Mouse (Mus musculus): Measurements from ENCODE around the gene Npas3.

Npas3 gene

GRCm38 (mm10) chr12:53248101-53248727 lies at the start of gene Npas3:
TSS of gene Npas3 (plus strand) at chr12:53248677.
- DNase-seq (ENCODE audit: low read depth, low spot score) = no peak

DNA sequence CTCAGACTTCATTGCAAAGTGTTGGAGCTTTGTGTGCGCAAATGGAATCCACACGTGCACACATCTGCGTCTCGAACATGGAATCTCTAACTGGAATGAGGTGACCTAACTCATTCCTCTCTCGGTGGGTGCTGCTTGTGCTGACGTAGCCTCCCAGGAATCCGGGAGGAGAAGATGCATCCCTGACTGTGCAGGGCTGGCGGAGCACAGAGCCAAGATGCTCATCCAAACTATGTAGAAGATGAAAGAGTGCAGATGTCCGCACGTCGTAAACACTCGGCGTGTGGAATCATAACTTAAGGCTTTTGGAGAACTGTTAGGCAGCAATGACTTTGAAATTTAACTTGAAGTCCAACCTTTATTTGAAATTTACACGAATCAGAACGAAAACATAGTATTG lies 31.3 kb upstream of the Npas3 start:
- no peak for DNase-seq (ENCODE audit: low read depth, low spot score)

- DNase-seq (ENCODE audit: low read depth, low spot score) = peak; percentile 46
Measured at GRCm38 (mm10) chr12:53222742-53223141, 25.7 kb upstream of the Npas3 start.

GRCm38 (mm10) chr12:53227356-53227755 lies 21.1 kb upstream of the Npas3 start:
- DNase-seq (ENCODE audit: low read depth, low spot score) = peak; percentile 21

DNA sequence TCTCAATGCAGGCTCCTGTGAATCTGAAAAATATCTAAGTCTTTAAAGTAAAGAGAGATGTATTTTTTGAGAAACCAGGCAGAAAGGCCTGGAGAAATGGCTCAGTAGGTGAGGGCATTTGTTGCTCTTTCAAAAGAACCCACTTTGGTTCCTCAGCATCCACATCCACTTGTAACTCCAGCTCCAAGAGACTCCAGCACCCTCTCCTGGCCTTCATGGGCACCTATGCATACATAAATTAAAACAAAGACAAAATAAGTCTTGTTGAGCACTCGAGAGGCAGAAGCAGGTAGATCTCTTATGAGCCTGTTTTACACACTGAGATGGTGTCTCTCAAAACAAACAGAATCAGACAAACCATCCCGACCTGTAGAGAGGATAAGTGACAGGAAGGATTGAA lies 19.1 kb upstream of the Npas3 start:
- DNase-seq (ENCODE audit: low read depth, low spot score) = peak; percentile 15

DNA sequence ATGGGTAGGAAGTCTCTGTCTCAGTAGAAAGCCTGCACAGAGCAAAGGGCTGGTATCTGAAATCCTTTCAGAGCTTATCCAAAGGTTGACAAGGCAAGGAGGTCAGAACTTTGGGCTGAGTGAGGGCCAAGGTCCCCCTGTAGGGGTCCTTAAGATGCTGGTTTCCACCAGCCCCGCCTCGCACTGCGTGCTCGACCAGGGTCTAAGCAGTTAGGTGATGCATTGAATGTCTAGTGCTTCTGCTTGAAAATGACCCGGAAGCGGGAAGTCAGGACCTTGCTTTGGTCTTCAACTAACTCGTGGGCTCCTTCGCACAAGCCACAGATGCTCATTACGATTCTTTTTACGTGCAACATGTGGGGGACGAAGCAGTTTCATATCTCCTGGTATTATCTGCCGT lies 2.3 kb upstream of the Npas3 start:
- DNase-seq (ENCODE audit: low read depth, low spot score) = no peak

DNA sequence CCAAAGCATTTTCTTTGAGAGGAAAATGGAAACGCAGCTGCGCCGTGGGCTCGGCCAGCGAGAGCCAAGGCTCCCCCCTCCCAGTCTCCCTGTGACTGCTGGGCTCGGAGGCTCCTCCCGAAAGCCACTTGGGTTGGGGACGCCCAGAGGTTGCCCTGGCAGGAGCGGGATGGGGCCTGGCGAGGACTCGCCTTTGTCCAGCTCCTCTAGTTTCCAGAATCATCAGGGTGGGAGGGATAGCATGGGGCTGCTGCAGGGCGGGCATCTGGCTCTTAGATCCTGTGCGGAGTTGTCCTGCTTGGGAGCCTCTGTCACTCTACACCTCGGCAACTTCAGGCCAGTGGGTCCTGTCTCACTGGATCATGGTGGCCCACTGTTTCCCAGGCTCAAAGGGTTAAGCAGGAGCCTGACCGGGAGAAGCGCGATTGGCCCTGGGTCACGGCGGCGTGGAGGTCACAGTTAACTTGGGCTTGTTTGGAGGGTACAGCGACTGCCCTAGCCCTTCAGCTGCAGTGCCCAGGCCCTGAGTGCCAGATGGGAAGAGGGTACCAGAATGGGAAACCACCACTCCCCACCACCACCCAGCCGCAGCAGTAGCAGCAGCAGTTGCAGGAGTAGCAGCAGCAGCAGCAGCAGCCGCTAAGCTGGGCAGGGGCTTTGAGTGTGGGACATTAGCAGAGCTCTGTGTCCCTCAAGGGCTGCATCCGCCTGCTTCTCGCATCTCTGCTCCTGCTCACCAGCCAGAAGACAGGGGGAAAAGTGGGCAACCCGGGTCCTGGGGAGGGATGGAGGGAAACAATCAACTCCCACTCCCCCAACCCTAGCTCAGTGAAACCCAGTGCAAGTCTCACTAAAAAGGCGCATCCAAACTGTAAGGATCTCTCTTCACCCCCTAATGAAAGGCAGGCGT lies 1.6 kb upstream of the Npas3 start:
- no peak for DNase-seq (ENCODE audit: low read depth, low spot score)

DNA sequence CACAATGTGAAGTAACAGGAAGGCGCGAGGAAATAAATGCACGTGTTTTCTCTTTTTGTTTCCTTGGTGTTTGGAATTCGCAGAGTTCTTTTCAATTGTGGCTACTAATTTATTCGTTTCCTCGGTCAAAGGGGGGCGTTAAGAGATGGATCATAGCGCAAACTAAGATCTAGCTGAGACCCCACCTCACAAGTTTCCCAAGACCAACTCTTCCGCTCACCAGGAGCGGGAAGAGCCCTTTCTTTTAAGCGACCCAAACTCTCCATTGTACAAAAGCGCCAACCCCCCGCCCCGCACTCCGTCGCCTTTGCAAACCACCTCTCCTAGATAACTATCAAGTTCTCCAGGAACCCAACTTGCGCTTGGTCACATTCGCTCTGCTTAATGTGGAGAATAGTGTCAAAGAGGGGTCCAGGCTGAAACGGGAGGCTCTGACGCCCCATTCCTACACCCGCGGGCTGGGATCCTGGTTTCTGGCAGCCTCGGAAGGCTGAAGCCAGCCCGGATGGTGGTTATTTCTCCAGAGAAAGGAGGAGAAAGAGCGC lies 914 bp upstream of the Npas3 start:
- no peak for DNase-seq (ENCODE audit: low read depth, low spot score)

DNA sequence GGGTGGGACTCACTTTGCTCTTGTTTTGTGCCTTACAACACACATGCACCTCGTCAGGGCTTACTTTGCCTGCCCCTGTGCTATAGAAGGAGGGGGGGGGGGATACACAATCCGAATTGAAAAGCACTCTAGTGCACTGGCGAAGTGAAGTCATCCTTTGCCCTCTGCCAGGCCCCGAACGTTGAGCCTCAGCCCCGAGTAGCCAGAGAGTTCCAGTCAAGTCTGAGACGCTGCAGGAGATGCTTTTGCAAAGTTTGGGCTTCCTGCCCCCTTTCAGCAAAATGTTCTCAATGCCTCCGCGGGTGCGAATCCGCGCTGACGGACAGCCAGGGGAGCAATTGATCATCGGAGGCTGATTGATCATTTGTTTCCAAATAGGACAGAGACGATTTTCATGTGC lies 319 bp downstream of the Npas3 start:
- no peak for DNase-seq (ENCODE audit: low read depth, low spot score)

DNA sequence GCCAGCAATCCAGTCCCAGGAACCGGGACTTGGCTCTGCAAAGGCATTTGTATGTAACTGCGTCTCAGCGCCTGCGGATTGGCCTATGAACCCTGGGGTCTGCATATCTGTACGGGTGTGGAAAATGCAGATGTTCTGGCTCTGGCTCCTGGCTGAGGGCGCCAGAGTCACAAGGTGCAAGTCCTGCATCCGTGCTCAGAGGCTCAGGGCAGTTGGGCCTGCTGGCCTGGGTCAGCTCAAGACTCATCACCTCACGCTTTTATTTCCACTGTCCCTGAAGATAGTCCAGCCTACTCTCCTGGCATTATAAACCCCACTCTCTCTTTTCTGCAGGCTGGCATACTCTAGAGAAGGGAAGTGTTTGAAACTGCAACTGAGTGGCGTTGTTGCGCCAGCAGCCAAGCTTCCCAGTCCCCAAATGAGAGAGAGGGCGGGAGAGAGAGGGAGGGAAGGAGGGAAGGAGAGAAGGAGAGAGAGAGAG lies 3.3 kb downstream of the Npas3 start:
- peak; percentile 65 for DNase-seq (ENCODE audit: low read depth, low spot score)

GRCm38 (mm10) chr12:53252213-53252571 lies 3.7 kb downstream of the Npas3 start:
- peak; percentile 51 for DNase-seq (ENCODE audit: low read depth, low spot score)

- DNase-seq (ENCODE audit: low read depth, low spot score) = peak; percentile 50
Measured at GRCm38 (mm10) chr12:53252572-53253422, 4.3 kb downstream of the Npas3 start.

GRCm38 (mm10) chr12:53253461-53254159 lies 5.1 kb downstream of the Npas3 start:
- DNase-seq (ENCODE audit: low read depth, low spot score) = no peak

GRCm38 (mm10) chr12:53254160-53254480 lies 5.6 kb downstream of the Npas3 start:
- DNase-seq (ENCODE audit: low read depth, low spot score) = no peak

DNA sequence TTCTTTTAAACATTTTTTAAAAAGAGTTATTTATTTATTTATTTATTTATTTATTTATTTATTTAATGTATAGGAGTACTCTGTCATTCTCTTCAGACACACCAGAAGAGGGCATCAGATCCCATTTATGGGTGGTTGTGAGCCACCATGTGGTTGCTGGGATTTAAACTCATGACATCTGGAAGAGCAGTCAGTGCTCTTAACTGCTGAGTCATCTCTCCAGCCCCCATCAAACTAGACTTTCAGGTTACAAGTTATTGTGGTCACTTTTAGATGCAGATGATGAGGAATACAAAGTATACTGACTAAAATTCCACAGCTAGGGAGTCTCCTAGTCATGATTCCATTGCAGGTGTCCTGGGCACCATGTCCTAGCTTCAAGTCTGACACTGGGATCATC lies 26.0 kb downstream of the Npas3 start:
- peak; percentile 73 for DNase-seq (ENCODE audit: low read depth, low spot score)

GRCm38 (mm10) chr12:53277393-53277792 lies 28.9 kb downstream of the Npas3 start:
- no peak for DNase-seq (ENCODE audit: low read depth, low spot score)

- DNase-seq (ENCODE audit: low read depth, low spot score) = no peak
Measured at GRCm38 (mm10) chr12:53290341-53290740, 41.9 kb downstream of the Npas3 start.

- no peak for DNase-seq (ENCODE audit: low read depth, low spot score)
Measured at GRCm38 (mm10) chr12:53290846-53291245, 42.4 kb downstream of the Npas3 start.

DNA sequence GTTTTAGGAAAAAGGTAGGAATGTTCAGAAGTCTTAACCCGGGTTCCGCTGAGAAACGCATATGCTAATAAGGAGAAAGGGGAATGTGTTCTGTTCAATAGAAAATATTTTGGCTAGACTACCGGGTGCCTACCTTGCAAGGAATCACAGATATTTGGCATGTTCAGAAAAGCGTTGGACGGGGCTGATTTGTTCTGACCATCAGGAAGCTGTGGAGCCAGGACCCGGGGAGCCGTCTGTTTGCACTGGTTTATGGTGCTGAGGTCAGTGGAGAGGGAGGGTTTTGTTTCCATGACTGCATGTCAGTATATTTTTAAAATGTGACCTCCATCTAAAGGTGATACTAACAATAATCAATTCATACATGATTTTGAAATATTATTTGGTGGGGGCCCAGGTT lies 43.5 kb downstream of the Npas3 start:
- no peak for DNase-seq (ENCODE audit: low read depth, low spot score)

DNA sequence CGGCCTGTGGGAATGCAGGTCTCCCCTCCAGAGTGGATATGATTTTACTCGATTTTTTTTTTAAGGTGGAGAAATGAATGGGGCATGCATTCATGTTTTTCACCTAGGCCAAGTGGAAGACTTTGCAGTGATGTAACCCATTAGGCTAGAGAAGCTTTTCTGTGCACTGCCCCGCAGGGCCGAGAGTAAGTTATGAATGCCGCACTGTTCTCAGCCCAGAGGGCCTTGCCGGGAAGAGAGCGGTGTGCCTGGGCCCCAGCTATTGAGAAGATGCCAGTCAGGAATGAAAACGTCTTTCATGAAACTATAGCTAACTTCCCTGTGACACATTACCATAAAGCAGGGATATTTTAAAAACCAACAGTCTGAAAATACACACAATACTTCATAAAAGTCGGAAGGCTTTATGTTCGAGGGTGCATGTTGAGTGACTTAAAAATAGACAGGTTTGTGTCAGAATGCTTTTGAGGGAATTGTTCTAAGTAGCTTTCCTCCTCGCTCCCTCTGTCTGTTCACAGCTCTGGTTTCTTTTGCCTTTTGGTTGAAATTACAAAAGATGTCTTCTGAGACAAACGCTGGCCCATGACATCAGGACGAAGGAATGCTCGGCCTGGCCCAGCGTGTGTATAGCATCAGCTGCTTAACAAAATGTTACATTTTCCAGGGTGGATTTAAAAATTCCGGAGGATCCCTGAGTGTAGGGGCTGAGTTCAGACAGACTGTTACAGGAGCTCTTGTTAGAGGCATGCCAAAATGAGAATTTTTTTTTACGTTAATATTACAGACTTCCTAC lies 44.2 kb downstream of the Npas3 start:
- peak; percentile 82 for DNase-seq (ENCODE audit: low read depth, low spot score)
